Comparison of ENCODE assay signal across 13 mouse cellular contexts in the genomic region with DNA sequence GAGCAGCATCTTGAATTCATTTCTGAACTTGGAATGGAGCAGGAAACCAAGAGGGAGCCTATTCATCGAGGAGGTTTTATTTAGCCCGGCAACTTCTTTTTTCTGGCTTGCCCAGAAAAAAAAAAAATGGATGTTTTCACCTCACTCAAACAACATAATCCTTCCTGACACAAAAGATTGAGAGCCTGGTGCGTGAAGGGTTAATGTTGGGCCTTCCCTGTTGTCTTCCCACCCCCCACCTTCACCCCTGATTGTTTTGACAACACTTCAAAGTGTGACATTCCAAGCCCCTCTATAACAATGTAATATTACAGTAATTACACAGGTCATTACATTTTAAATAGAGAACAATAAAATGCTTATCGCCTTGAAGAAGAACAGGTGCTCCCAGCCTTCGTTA. TPM values are rescaled to one million over a fixed set of nuclear protein-coding genes. Genes with fewer than 3 reads are reported as not detected.
A peak's percentile ranks its signal among the peaks of the same experiment; 100 is the strongest.
DNase-seq lines count a peak whose midpoint lies in the region; ATAC-seq and TF ChIP-seq lines count a peak whose summit lies in the region.
"Had no signal": no experiment of that assay in that cellular context is flagged by ENCODE, and none has a peak within 500 bp of the region (broad histone marks: within the 10 kb centered on the region; RNA-seq: fewer than 3 reads in every experiment).

No protein-coding gene starts in this region.

- H3K27me3 ChIP-seq in stomach, embryonic 14.5 days (ENCODE audit: control insufficient read depth, insufficient read depth, low read length) = no peaks in the 10 kb centered on the region
- no peaks in the 10 kb centered on the region for H3K27me3 ChIP-seq in stomach, postnatal 0 days (ENCODE audit: control insufficient read depth, insufficient read depth, low read length)
- no peaks in the 10 kb centered on the region for H3K27me3 ChIP-seq in limb, embryonic 13.5 days
- H3K27me3 ChIP-seq in stomach, embryonic 16.5 days (ENCODE audit: control insufficient read depth, insufficient read depth, low read length) = no peaks in the 10 kb centered on the region
- H3K27me3 ChIP-seq: Patski had no signal

- H3K36me3 ChIP-seq in stomach, embryonic 14.5 days (ENCODE audit: control insufficient read depth, insufficient read depth, low read length) = 0 out of 2 replicates have a peak, but pooled peaks cover 2% of the 10 kb centered on the region
- H3K36me3 ChIP-seq in stomach, postnatal 0 days (ENCODE audit: control insufficient read depth, insufficient read depth, low read length) = no peaks in the 10 kb centered on the region
- no peaks in the 10 kb centered on the region for H3K36me3 ChIP-seq in limb, embryonic 13.5 days
- no peaks in the 10 kb centered on the region for H3K36me3 ChIP-seq in stomach, embryonic 16.5 days (ENCODE audit: control insufficient read depth, insufficient read depth, low read length)
- H3K36me3 ChIP-seq: liver, embryonic 15.5 days had no signal

- H3K9ac ChIP-seq in stomach, embryonic 14.5 days (replicated peaks; ENCODE audit: low read depth, low read length) = no peak overlapping the region
- H3K9ac ChIP-seq in stomach, postnatal 0 days (ENCODE audit: low read length) = no peak overlapping the region
- peak overlapping the region; percentile 69 for H3K9ac ChIP-seq in limb, embryonic 13.5 days
- peak overlapping the region; percentile 43 for H3K9ac ChIP-seq in stomach, embryonic 16.5 days (ENCODE audit: low read length)
- H3K9ac ChIP-seq: liver, embryonic 15.5 days had no signal

- intact Hi-C loops in gastrocnemius, adult 2 months (cut with DNase I) = loop anchor here (10.0 kb wide), 2 partner anchors 331 to 549 kb away; no protein-coding TSS in a partner anchor

- no peak for ATAC-seq in stomach, embryonic 14.5 days (ENCODE audit: insufficient number of reproducible peaks, insufficient read depth, low FRiP score, low read depth)
- ATAC-seq in stomach, postnatal 0 days (ENCODE audit: low FRiP score, low TSS enrichment) = no peak
- ATAC-seq in limb, embryonic 13.5 days (ENCODE audit: low FRiP score, low read depth) = no peak
- ATAC-seq in stomach, embryonic 16.5 days (ENCODE audit: insufficient read depth, low FRiP score) = no peak
- no peak for ATAC-seq in frontal cortex, adult (ENCODE audit: low TSS enrichment)
- ATAC-seq: Patski had no signal

- TF ChIP-seq EP300 in stomach, postnatal 0 days (optimal IDR thresholded peaks at IDR 0.05) = no peak

- H3K4me2 ChIP-seq in stomach, embryonic 14.5 days (replicated peaks; ENCODE audit: low read depth, low read length) = peak overlapping the region; percentile 92; the same call in 1 of the 2 replicates
- no peak overlapping the region for H3K4me2 ChIP-seq in stomach, postnatal 0 days (replicated peaks; ENCODE audit: low read depth)
- H3K4me2 ChIP-seq in limb, embryonic 13.5 days (replicated peaks) = peak overlapping the region; percentile 94
- peak overlapping the region; percentile 33; the same call in 1 of the 2 replicates for H3K4me2 ChIP-seq in stomach, embryonic 16.5 days (ENCODE audit: low read depth, low read length)
- H3K4me2 ChIP-seq: liver, embryonic 15.5 days had no signal

- WGBS in stomach, embryonic 14.5 days = 27% methylated on average over 5 of the region's 5 CpGs
- 37% methylated on average over 5 of the region's 5 CpGs for WGBS in stomach, postnatal 0 days
- WGBS in limb, embryonic 13.5 days = 9% methylated on average over 5 of the region's 5 CpGs
- WGBS in stomach, embryonic 16.5 days = 37% methylated on average over 5 of the region's 5 CpGs

- no peaks in the 10 kb centered on the region for H3K9me3 ChIP-seq in stomach, embryonic 14.5 days (ENCODE audit: control insufficient read depth, low read depth, low read length)
- H3K9me3 ChIP-seq in stomach, postnatal 0 days (ENCODE audit: control insufficient read depth, low read length) = no peaks in the 10 kb centered on the region
- H3K9me3 ChIP-seq in limb, embryonic 13.5 days = no peaks in the 10 kb centered on the region
- no peaks in the 10 kb centered on the region for H3K9me3 ChIP-seq in stomach, embryonic 16.5 days (replicated peaks; ENCODE audit: control insufficient read depth, low read length)
- H3K9me3 ChIP-seq: liver, embryonic 15.5 days had no signal

- no peak for DNase-seq in gastrocnemius, adult 2 months
- DNase-seq in gastrocnemius, postnatal 4 days (ENCODE audit: low spot score in 2 of 2) = no peak
- DNase-seq in stomach, postnatal 0 days (ENCODE audit: low spot score) = no peak
- DNase-seq in spleen, postnatal 14 days (ENCODE audit: low spot score in 2 of 2) = no peak
- DNase-seq: embryo, embryonic 11 days; right cerebral cortex, adult 18-20 months; thymus, adult 18-20 months had no signal

- no peak for TF ChIP-seq CTCF in gastrocnemius, adult 2 months (IDR thresholded peaks at IDR 0.05)
- no peak for TF ChIP-seq CTCF in stomach, postnatal 0 days (IDR thresholded peaks at IDR 0.05; ENCODE audit: low read depth)

- peaks cover 64% of the 10 kb centered on the region for H3K4me1 ChIP-seq in stomach, embryonic 14.5 days (ENCODE audit: control insufficient read depth, insufficient read depth, low read length)
- H3K4me1 ChIP-seq in stomach, postnatal 0 days (replicated peaks; ENCODE audit: control insufficient read depth, insufficient read depth) = peaks cover 9% of the 10 kb centered on the region
- H3K4me1 ChIP-seq in limb, embryonic 13.5 days = peaks cover 66% of the 10 kb centered on the region
- H3K4me1 ChIP-seq in stomach, embryonic 16.5 days (ENCODE audit: control insufficient read depth, insufficient read depth, low read length) = peaks cover 44% of the 10 kb centered on the region

- peak overlapping the region; percentile 96 for H3K4me3 ChIP-seq in gastrocnemius, adult 2 months
- H3K4me3 ChIP-seq in stomach, embryonic 14.5 days (ENCODE audit: low read depth, low read length) = no peak overlapping the region
- no peak overlapping the region for H3K4me3 ChIP-seq in stomach, postnatal 0 days (ENCODE audit: low read depth, low read length)
- peak overlapping the region; percentile 35 for H3K4me3 ChIP-seq in limb, embryonic 13.5 days
- no peak overlapping the region for H3K4me3 ChIP-seq in stomach, embryonic 16.5 days (replicated peaks; ENCODE audit: low read length)
- H3K4me3 ChIP-seq: liver, embryonic 15.5 days had no signal

- peak overlapping the region; percentile 97 for H3K27ac ChIP-seq in gastrocnemius, adult 2 months
- H3K27ac ChIP-seq in stomach, embryonic 14.5 days (ENCODE audit: low read length) = no peak overlapping the region
- no peak overlapping the region for H3K27ac ChIP-seq in stomach, postnatal 0 days (replicated peaks)
- peak overlapping the region; percentile 81 for H3K27ac ChIP-seq in limb, embryonic 13.5 days
- H3K27ac ChIP-seq in stomach, embryonic 16.5 days (ENCODE audit: low read length) = no peak overlapping the region
- H3K27ac ChIP-seq: liver, embryonic 15.5 days had no signal

RNA-seq across cellular contexts. Expression of gene Tcf7l2, which starts 4.6 kb away (rescaled TPM):
- total RNA-seq in gastrocnemius, adult 2 months (2021) = 10 to 100 TPM; 10.3 to 11.0 TPM
- 10 to 100 TPM; 51.2 to 54.9 TPM for total RNA-seq in gastrocnemius, postnatal 4 days (2021)
- 143 and 151 TPM in 2 replicates for polyA plus RNA-seq in stomach, embryonic 14.5 days (2014; fragmentation: Nextera tagmentation; extraction: Ambion mirVana)
- polyA plus RNA-seq in stomach, postnatal 0 days (2015; fragmentation: Nextera tagmentation; extraction: Ambion mirVana) = 40.6 and 41.7 TPM in 2 replicates
- polyA plus RNA-seq in limb, embryonic 13.5 days (2015; fragmentation: Nextera tagmentation; extraction: Ambion mirVana) = 180 and 190 TPM in 2 replicates
- 76.8 and 81.3 TPM in 2 replicates for polyA plus RNA-seq in stomach, embryonic 16.5 days (2015; fragmentation: Nextera tagmentation; extraction: Ambion mirVana)

Comparison
In these comparisons a context has a peak if more than half of its experiments do, and no peak if none do; other contexts are left out.
1. H3K9ac ChIP-seq: peak in limb, embryonic 13.5 days (single experiment) and stomach, embryonic 16.5 days (single experiment); none in stomach, embryonic 14.5 days (single experiment) and stomach, postnatal 0 days (single experiment).
2. H3K27ac ChIP-seq: peak in gastrocnemius, adult 2 months (single experiment) and limb, embryonic 13.5 days (single experiment); none in stomach, embryonic 14.5 days (single experiment), stomach, postnatal 0 days (single experiment) and stomach, embryonic 16.5 days (single experiment).
3. H3K4me3 ChIP-seq: peak in gastrocnemius, adult 2 months (single experiment) and limb, embryonic 13.5 days (single experiment); none in stomach, embryonic 14.5 days (single experiment), stomach, postnatal 0 days (single experiment) and stomach, embryonic 16.5 days (single experiment).